Comparison of ENCODE assay signal across 16 mouse cellular contexts in genomic region chr11:58081716-58082115, GRCm38 (mm10). TPM values are rescaled to one million over a fixed set of nuclear protein-coding genes. Genes with fewer than 3 reads are reported as not detected.
"Had no signal": no experiment of that assay in that cellular context is flagged by ENCODE, and none has a peak within 500 bp of the region (broad histone marks: within the 10 kb centered on the region; RNA-seq: fewer than 3 reads in every experiment).

No protein-coding gene starts in this region.

- ATAC-seq: midbrain, embryonic 13.5 days had no signal

- DNase-seq: kidney, postnatal 10 days; kidney, postnatal 36 days; layer of hippocampus, postnatal 36 days; liver, embryonic 13.5 days; lung, adult 2 months; thymus, adult 18-20 months; thymus, postnatal 36 days had no signal

RNA-seq across cellular contexts. Expression of gene Gm12248, which starts 11.2 kb away (rescaled TPM):
- total RNA-seq: layer of hippocampus, adult 8-10 months; layer of hippocampus, postnatal 10 days; layer of hippocampus, postnatal 36 days; left cerebral cortex, adult 2 months; left cerebral cortex, postnatal 10 days; left cerebral cortex, postnatal 36 days; liver, adult 2 months; megakaryocyte, adult 5-6 weeks; midbrain, postnatal 0 days had no signal
